Mouse (Mus musculus) neural tube, embryonic 11.5 days (tissue): ENCODE measurements at regions not wholly inside any gene's neighbourhood (a gene's known extent, or its start where the extent isn't known, plus 50 kb on each side); places are given as distances from the start of the nearest gene placed in this dataset.

Experiments used
- ATAC-seq: fragments of 200-750 bp; cut with Nextera tagmentation; 2 replicates; pipeline ENCODE4 v1.8.0; 2017; ENCODE audit warnings: moderate number of reproducible peaks, mild to moderate bottlenecking, moderate TSS enrichment, moderate library complexity; ENCODE audit not compliant: insufficient read depth, low FRiP score, low TSS enrichment
- DNase-seq: peaks from one replicate; pipeline ENCODE4 v3.0.0-alpha.2; 2015; ENCODE audit warnings: low spot score
- H3K27ac ChIP-seq: fragments of 300-500 bp; sonication (generic); 2 replicates; pipeline ENCODE4 v1.5.1; 2014; ENCODE audit warnings: low read depth, mild to moderate bottlenecking, low read length
- H3K27me3 ChIP-seq: fragments of 300-500 bp; sonication (generic); 2 replicates; pipeline ENCODE4 v1.6.1; 2014; ENCODE audit warnings: mild to moderate bottlenecking, low read length, mixed read lengths; ENCODE audit not compliant: control insufficient read depth, insufficient read depth
- H3K36me3 ChIP-seq: fragments of 300-500 bp; sonication (generic); 2 replicates; pipeline ENCODE4 v1.6.1; 2014; ENCODE audit warnings: mild to moderate bottlenecking, low read length, moderate library complexity, mixed read lengths; ENCODE audit not compliant: control insufficient read depth, insufficient read depth
- H3K4me1 ChIP-seq: fragments of 300-500 bp; sonication (generic); 2 replicates; pipeline ENCODE4 v1.6.1; 2014; ENCODE audit warnings: low read length, mixed read lengths; ENCODE audit not compliant: control insufficient read depth, insufficient read depth
- H3K4me2 ChIP-seq: fragments of 300-500 bp; sonication (generic); 2 replicates; pipeline ENCODE4 v1.6.1; 2014; ENCODE audit warnings: low read depth, mild to moderate bottlenecking, moderate library complexity
- H3K4me3 ChIP-seq: fragments of 300-500 bp; sonication (generic); 2 replicates; pipeline ENCODE4 v1.5.1; 2014; ENCODE audit warnings: low read depth, low read length
- H3K9ac ChIP-seq: fragments of 300-500 bp; sonication (generic); 2 replicates; pipeline ENCODE4 v1.6.1; 2014; ENCODE audit warnings: mild to moderate bottlenecking, low read length
- H3K9me3 ChIP-seq: fragments of 300-500 bp; sonication (generic); 2 replicates; pipeline ENCODE4 v1.6.1; 2016; ENCODE audit warnings: low read length; ENCODE audit not compliant: control insufficient read depth
- WGBS: fragments of 180-500 bp; shearing (Covaris S2); extraction: QIAGEN DNeasy Blood & Tissue Kit; methylation state at CpG from one replicate; pipeline ENCODE4 v1.1.7; 2014; 5-methylcytosine and 5-hydroxymethylcytosine counted together

GRCm38 (mm10) chr10:117579210-117579609 is 50.1 kb upstream of the Cpm start:
- Histone ChIP-seq H3K9me3 (no peaks in the 10 kb centered on the region), H3K36me3 (no peaks in the 10 kb centered on the region), H3K27me3 (no peaks in the 10 kb centered on the region), H3K4me3 (no peak overlapping the region), H3K27ac (no peak overlapping the region), H3K9ac (no peak overlapping the region), H3K4me2 (no peak overlapping the region), H3K4me1 (no peaks in the 10 kb centered on the region)
- DNase-seq (no peak), ATAC-seq (no peak)
- 78% methylated on average over 3 of the region's 3 CpGs for WGBS

GRCm38 (mm10) chr10:117578696-117579146 is 50.6 kb upstream of the Cpm start:
- 87% methylated on average over 4 of the region's 4 CpGs for WGBS
- no peak for ATAC-seq
- H3K4me3 ChIP-seq, result no peak overlapping the region

GRCm38 (mm10) chr10:117577970-117578695 is 51.2 kb upstream of the Cpm start:
- Histone ChIP-seq H3K27ac (no peak overlapping the region), H3K9me3 (no peaks in the 10 kb centered on the region), H3K4me2 (no peak overlapping the region), H3K4me1 (no peaks in the 10 kb centered on the region), H3K9ac (no peak overlapping the region), H3K4me3 (no peak overlapping the region), H3K27me3 (no peaks in the 10 kb centered on the region), H3K36me3 (no peaks in the 10 kb centered on the region)
- DNase-seq, result no peak
- WGBS, result 89% methylated on average over 4 of the region's 4 CpGs
- ATAC-seq, result no peak

More at GRCm38 (mm10) chr10:117578696-117579146, 50.6 kb upstream of the Cpm start:
- no peak overlapping the region for H3K27ac ChIP-seq
- no peak for DNase-seq
- H3K9ac ChIP-seq, result no peak overlapping the region
- no peaks in the 10 kb centered on the region for H3K4me1 ChIP-seq
- H3K9me3 ChIP-seq, result no peaks in the 10 kb centered on the region
- H3K36me3 ChIP-seq, result no peaks in the 10 kb centered on the region
- no peaks in the 10 kb centered on the region for H3K27me3 ChIP-seq
- H3K4me2 ChIP-seq, result no peak overlapping the region

- Histone ChIP-seq H3K36me3 (no peaks in the 10 kb centered on the region), H3K27me3 (peaks cover 2% of the 10 kb centered on the region; the same call in 1 of the 2 replicates), H3K4me2 (no peak overlapping the region), H3K4me1 (no peaks in the 10 kb centered on the region; the same call in 1 of the 2 replicates), H3K4me3 (no peak overlapping the region), H3K27ac (no peak overlapping the region), H3K9ac (no peak overlapping the region), H3K9me3 (no peaks in the 10 kb centered on the region)
- WGBS, result 89% methylated on average over 8 of the region's 8 CpGs
- DNase-seq (no peak), ATAC-seq (no peak)
Observed at GRCm38 (mm10) chr10:117576881-117577730, 52.2 kb upstream of the Cpm start.

- H3K36me3 ChIP-seq, result no peaks in the 10 kb centered on the region
- H3K4me2 ChIP-seq, result no peak overlapping the region
- ATAC-seq (no peak), DNase-seq (no peak)
- H3K27ac ChIP-seq, result no peak overlapping the region
- H3K27me3 ChIP-seq, result peaks cover 7% of the 10 kb centered on the region; the same call in 1 of the 2 replicates
- H3K4me1 ChIP-seq, result peaks cover 8% of the 10 kb centered on the region; the same call in 1 of the 2 replicates
- no peak overlapping the region for H3K4me3 ChIP-seq
- WGBS, result 82% methylated on average over 10 of the region's 10 CpGs
- H3K9me3 ChIP-seq, result no peaks in the 10 kb centered on the region
- no peak overlapping the region for H3K9ac ChIP-seq
Observed at GRCm38 (mm10) chr10:117576154-117576859, 53.0 kb upstream of the Cpm start.

GRCm38 (mm10) chr10:117575404-117576153 is 53.7 kb upstream of the Cpm start:
- 52% methylated on average over 14 of the region's 14 CpGs for WGBS
- no peak for ATAC-seq
- Histone ChIP-seq H3K36me3 (no peaks in the 10 kb centered on the region), H3K4me1 (peaks cover 8% of the 10 kb centered on the region; the same call in 1 of the 2 replicates), H3K4me3 (no peak overlapping the region), H3K27me3 (peaks cover 7% of the 10 kb centered on the region; the same call in 1 of the 2 replicates), H3K27ac (no peak overlapping the region), H3K9me3 (no peaks in the 10 kb centered on the region), H3K9ac (no peak overlapping the region), H3K4me2 (no peak overlapping the region)
- no peak for DNase-seq

GRCm38 (mm10) chr10:117574915-117575314 is 54.4 kb upstream of the Cpm start:
- Histone ChIP-seq H3K27me3 (peaks cover 7% of the 10 kb centered on the region; the same call in 1 of the 2 replicates), H3K9me3 (no peaks in the 10 kb centered on the region), H3K9ac (no peak overlapping the region), H3K36me3 (no peaks in the 10 kb centered on the region), H3K4me3 (no peak overlapping the region), H3K4me2 (no peak overlapping the region), H3K4me1 (peaks cover 8% of the 10 kb centered on the region; the same call in 1 of the 2 replicates), H3K27ac (no peak overlapping the region)
- ATAC-seq (no peak), DNase-seq (no peak)
- 74% methylated on average over 3 of the region's 3 CpGs for WGBS
